Mouse (Mus musculus) heart, postnatal 14 days (tissue): Measurements from ENCODE around the gene Slc9a6. TPM values are rescaled to one million over a fixed set of nuclear protein-coding genes. Genes with fewer than 3 reads are reported as not detected.

Experiments
- DNase-seq, 2 experiments: peaks; one replicate each; pipeline ENCODE4 v3.0.0; 2021 to 2022
- intact Hi-C: fragments of 180-260 bp; cut with DNase I; formaldehyde crosslinking; loops from one replicate; pipeline ENCODE4 v1.15.1; 2025
- total RNA-seq, 2 experiments: library from RNA; stranded (reverse); gene quantifications; 2 replicates each; pipeline ENCODE4 v1.2.3; 2021

Slc9a6 gene
- total RNA-seq, 2 experiments from 2014 or later = 18.2 to 20.3 TPM

- intact Hi-C loops = no loop called here
- no peak for DNase-seq
Observed at GRCm38 (mm10) chrX:56662316-56662715, 52.8 kb downstream of the Slc9a6 start.

GRCm38 (mm10) chrX:56663377-56663776 lies 53.8 kb downstream of the Slc9a6 start:
- intact Hi-C loops = no loop called here
- DNase-seq = no peak

GRCm38 (mm10) chrX:56665226-56665973 lies 55.8 kb downstream of the Slc9a6 start:
- intact Hi-C loops = loop anchor here (5.0 kb wide), 1 partner anchor 67 kb away; the partner anchor contains the start of gene Fhl1
- DNase-seq = no peak

GRCm38 (mm10) chrX:56667296-56667695 lies 57.7 kb downstream of the Slc9a6 start:
- DNase-seq = peak in 1 of 2 experiments; percentile 19
- intact Hi-C loops = loop anchor here (5.0 kb wide), 1 partner anchor 65 kb away; the partner anchor contains the start of gene Fhl1

- DNase-seq = no peak
- intact Hi-C loops = loop anchor here (5.0 kb wide), 1 partner anchor 64 kb away; the partner anchor contains the start of gene Fhl1
Observed at GRCm38 (mm10) chrX:56668051-56668450, 58.5 kb downstream of the Slc9a6 start.

- no peak for DNase-seq
- intact Hi-C loops = loop anchor here (5.0 kb wide), 1 partner anchor 64 kb away; the partner anchor contains the start of gene Fhl1
Observed at GRCm38 (mm10) chrX:56668501-56668900, 58.9 kb downstream of the Slc9a6 start.

GRCm38 (mm10) chrX:56675556-56675955 lies 66.0 kb downstream of the Slc9a6 start:
- intact Hi-C loops = no loop called here
- DNase-seq = no peak

GRCm38 (mm10) chrX:56677736-56678135 lies 68.2 kb downstream of the Slc9a6 start:
- intact Hi-C loops = no loop called here
- no peak for DNase-seq

GRCm38 (mm10) chrX:56679066-56679465 lies 69.5 kb downstream of the Slc9a6 start:
- intact Hi-C loops = no loop called here
- DNase-seq = no peak

- intact Hi-C loops = no loop called here
- no peak for DNase-seq
Observed at GRCm38 (mm10) chrX:56682156-56682720, 72.7 kb downstream of the Slc9a6 start.

GRCm38 (mm10) chrX:56683521-56683920 lies 74.0 kb downstream of the Slc9a6 start:
- peak; percentile 25 to 42 for DNase-seq
- intact Hi-C loops = no loop called here

GRCm38 (mm10) chrX:56692554-56692953 lies 83.0 kb downstream of the Slc9a6 start:
- DNase-seq = no peak
- intact Hi-C loops = no loop called here

GRCm38 (mm10) chrX:56694539-56694938 lies 85.0 kb downstream of the Slc9a6 start:
- intact Hi-C loops = no loop called here

GRCm38 (mm10) chrX:56697199-56697780 lies 87.7 kb downstream of the Slc9a6 start:
- intact Hi-C loops = no loop called here
- DNase-seq = no peak

More at GRCm38 (mm10) chrX:56694539-56694938, 85.0 kb downstream of the Slc9a6 start:
- no peak for DNase-seq

- DNase-seq = no peak
- intact Hi-C loops = no loop called here
Observed at GRCm38 (mm10) chrX:56697886-56698285, 88.3 kb downstream of the Slc9a6 start.

- intact Hi-C loops = no loop called here
- DNase-seq = no peak
Observed at GRCm38 (mm10) chrX:56701261-56701660, 91.7 kb downstream of the Slc9a6 start.

GRCm38 (mm10) chrX:56703965-56704562 lies 94.5 kb downstream of the Slc9a6 start:
- intact Hi-C loops = no loop called here
- DNase-seq = no peak

- intact Hi-C loops = no loop called here
- no peak for DNase-seq
Observed at GRCm38 (mm10) chrX:56708592-56709370, 99.2 kb downstream of the Slc9a6 start.

GRCm38 (mm10) chrX:56710522-56710921 lies 101.0 kb downstream of the Slc9a6 start:
- no peak for DNase-seq
- intact Hi-C loops = no loop called here

GRCm38 (mm10) chrX:56712666-56713065 lies 103.1 kb downstream of the Slc9a6 start:
- DNase-seq = no peak
- intact Hi-C loops = no loop called here
